Mouse (Mus musculus) right cerebral cortex, postnatal 4 days (tissue): ENCODE results near the gene Actrt3.
A peak's percentile ranks its signal among the peaks of the same experiment; 100 is the strongest.

Source experiments
- DNase-seq: peaks from one replicate; pipeline ENCODE4 v3.0.0-alpha.2; 2022

The Actrt3 gene

GRCm38 (mm10) chr3:30599711-30600545, at the start of gene Actrt3:
Gene Actrt3 (minus strand): TSS chr3:30599939.
- peak; percentile 27 for DNase-seq

- no peak for DNase-seq
Measured at GRCm38 (mm10) chr3:30648466-30648865, 48.7 kb upstream of the Actrt3 start.

- DNase-seq, result peak; percentile 25
Measured at GRCm38 (mm10) chr3:30647440-30648090, 47.8 kb upstream of the Actrt3 start, which contains the start of gene Lrrc34. Gene Lrrc34 (minus strand): TSS chr3:30647869.

GRCm38 (mm10) chr3:30646761-30647160, 47.0 kb upstream of the Actrt3 start:
- DNase-seq, result no peak

- DNase-seq, result no peak
Measured at GRCm38 (mm10) chr3:30644207-30644606, 44.5 kb upstream of the Actrt3 start, which contains the start of gene Lrriq4. Gene Lrriq4 (plus strand): TSS chr3:30644507.

GRCm38 (mm10) chr3:30635629-30636028, 35.9 kb upstream of the Actrt3 start:
- no peak for DNase-seq

GRCm38 (mm10) chr3:30633681-30634080, 33.9 kb upstream of the Actrt3 start:
- no peak for DNase-seq

- DNase-seq, result no peak
Measured at GRCm38 (mm10) chr3:30620132-30620531, 20.4 kb upstream of the Actrt3 start.

GRCm38 (mm10) chr3:30610930-30611329, 11.2 kb upstream of the Actrt3 start:
- no peak for DNase-seq

- DNase-seq, result no peak
Measured at GRCm38 (mm10) chr3:30608999-30609398, 9.3 kb upstream of the Actrt3 start.

GRCm38 (mm10) chr3:30603256-30603655, 3.5 kb upstream of the Actrt3 start:
- no peak for DNase-seq

- DNase-seq, result no peak
Measured at GRCm38 (mm10) chr3:30602740-30603098, 3.0 kb upstream of the Actrt3 start.

GRCm38 (mm10) chr3:30602065-30602739, 2.5 kb upstream of the Actrt3 start, which contains the start of gene Mynn:
Gene Mynn (plus strand): TSS chr3:30602065.
- peak; percentile 92 for DNase-seq

- DNase-seq, result no peak
Measured at GRCm38 (mm10) chr3:30601610-30602064, 1.9 kb upstream of the Actrt3 start.

- peak; percentile 73 for DNase-seq
Measured at GRCm38 (mm10) chr3:30601175-30601574, 1.4 kb upstream of the Actrt3 start.

GRCm38 (mm10) chr3:30600717-30601116, 978 bp upstream of the Actrt3 start:
- DNase-seq, result peak; percentile 18

GRCm38 (mm10) chr3:30597271-30597670, 2.5 kb downstream of the Actrt3 start:
- no peak for DNase-seq

- DNase-seq, result peak; percentile 50
Measured at GRCm38 (mm10) chr3:30595111-30595832, 4.5 kb downstream of the Actrt3 start.

- no peak for DNase-seq
Measured at GRCm38 (mm10) chr3:30593719-30594485, 5.8 kb downstream of the Actrt3 start.

- DNase-seq, result no peak
Measured at GRCm38 (mm10) chr3:30592418-30592853, 7.3 kb downstream of the Actrt3 start.

- no peak for DNase-seq
Measured at GRCm38 (mm10) chr3:30588865-30589264, 10.9 kb downstream of the Actrt3 start.

- DNase-seq, result no peak
Measured at GRCm38 (mm10) chr3:30573549-30573948, 26.2 kb downstream of the Actrt3 start.
